Mouse (Mus musculus) midbrain, embryonic 15.5 days (tissue): ENCODE measurements around the gene Tex261. TPM values are rescaled to one million over a fixed set of nuclear protein-coding genes. Genes with fewer than 3 reads are reported as not detected.
"Not testable (repeated sequence)": the region's sequence is repeated elsewhere in the genome, so short reads cannot be mapped to it uniquely, and the experiment has no call there.

ENCODE experiments used
- ATAC-seq: fragments of 200-750 bp; cut with Nextera tagmentation; replicated peaks from 2 replicates; pipeline ENCODE4 v1.8.0; 2017; ENCODE audit warnings: moderate TSS enrichment
- H3K27ac ChIP-seq: fragments of 300-500 bp; sonication (generic); 2 replicates; pipeline ENCODE4 v1.5.1; 2015; ENCODE audit warnings: mild to moderate bottlenecking, inconsistent platforms
- H3K27me3 ChIP-seq: fragments of 300-500 bp; sonication (generic); replicated peaks from 2 replicates; pipeline ENCODE4 v1.6.1; 2015; ENCODE audit warnings: inconsistent platforms
- H3K36me3 ChIP-seq: fragments of 300-500 bp; sonication (generic); replicated peaks from 2 replicates; pipeline ENCODE4 v1.6.1; 2015; ENCODE audit warnings: inconsistent platforms
- H3K4me1 ChIP-seq: fragments of 300-500 bp; sonication (generic); 2 replicates; pipeline ENCODE4 v1.6.1; 2015; ENCODE audit warnings: inconsistent platforms
- H3K4me2 ChIP-seq: fragments of 300-500 bp; sonication (generic); 2 replicates; pipeline ENCODE4 v1.6.1; 2015; ENCODE audit warnings: inconsistent platforms, mild to moderate bottlenecking, moderate library complexity
- H3K4me3 ChIP-seq: fragments of 300-500 bp; sonication (generic); 2 replicates; pipeline ENCODE4 v1.5.1; 2015; ENCODE audit warnings: mild to moderate bottlenecking, inconsistent platforms
- H3K9ac ChIP-seq: fragments of 300-500 bp; sonication (generic); 2 replicates; pipeline ENCODE4 v1.6.1; 2015; ENCODE audit warnings: mild to moderate bottlenecking, inconsistent platforms
- H3K9me3 ChIP-seq: fragments of 300-500 bp; sonication (generic); 2 replicates; pipeline ENCODE4 v1.6.1; 2016; ENCODE audit warnings: inconsistent platforms
- WGBS: fragments of 180-500 bp; shearing (Covaris S2); methylation state at CpG from one replicate; pipeline ENCODE4 v1.1.7; 2015; ENCODE audit warnings: mixed read lengths; 5-methylcytosine and 5-hydroxymethylcytosine counted together
- polyA plus RNA-seq: library from polyadenylated mRNA; unstranded; fragments of >200 nt; fragmentation: Nextera tagmentation; extraction: Ambion mirVana; gene quantifications from 2 replicates; pipeline ENCODE4 v1.2.1, GENCODE M21; 2015

Gene Tex261
- 66.7 and 71.0 TPM in 2 replicates for polyA plus RNA-seq

DNA sequence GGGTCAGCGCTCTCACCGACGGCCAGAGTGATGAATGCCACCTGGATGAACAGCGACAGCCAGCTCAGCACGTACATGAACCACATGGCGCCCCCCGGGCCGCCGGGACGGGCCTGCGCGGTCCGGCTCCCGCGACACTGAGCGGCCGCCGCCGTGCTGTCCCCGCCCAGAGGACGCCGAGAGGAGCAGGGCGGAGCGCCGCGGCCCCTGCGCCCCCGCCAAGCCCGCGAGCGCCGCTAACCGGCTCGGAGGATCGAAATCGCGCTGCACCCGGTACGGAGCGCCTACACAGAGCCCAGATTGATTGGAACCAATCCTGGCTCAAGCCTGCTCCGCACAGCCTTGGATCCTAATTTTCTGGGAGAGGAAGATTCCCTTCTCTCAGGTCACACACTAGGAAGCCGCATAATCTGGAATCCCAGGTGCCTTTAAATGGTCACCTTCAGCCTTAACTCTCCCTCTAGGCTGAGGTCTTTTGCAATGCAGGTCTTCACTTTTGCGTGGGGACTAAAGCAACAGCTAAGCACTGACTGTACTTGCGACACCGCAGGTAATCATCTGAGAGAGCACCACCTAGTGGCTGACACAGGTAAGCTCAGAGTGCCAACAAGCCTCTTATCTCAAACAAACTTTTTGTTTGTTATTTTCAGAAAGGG lies at the start of gene Tex261:
TSS of gene Tex261 (minus strand) at position 176 of the 656 bp plus-strand sequence.
- peak within 1 kb of the TSS; percentile 96 for H3K9ac ChIP-seq
- H3K4me2 ChIP-seq: peak within 1 kb of the TSS; percentile 84
- no peaks in the 10 kb centered on the region for H3K9me3 ChIP-seq
- peaks cover 3% of the 10 kb centered on the region; the same call in 1 of the 2 replicates for H3K36me3 ChIP-seq
- no peaks in the 10 kb centered on the region for H3K27me3 ChIP-seq
- peaks cover 27% of the 10 kb centered on the region for H3K4me1 ChIP-seq
- ATAC-seq: peak; percentile 96
- H3K27ac ChIP-seq: peak within 1 kb of the TSS; percentile 86
- H3K4me3 ChIP-seq: peak within 1 kb of the TSS; percentile 93
- WGBS: under 1% methylated on average over 45 of the region's 45 CpGs

DNA sequence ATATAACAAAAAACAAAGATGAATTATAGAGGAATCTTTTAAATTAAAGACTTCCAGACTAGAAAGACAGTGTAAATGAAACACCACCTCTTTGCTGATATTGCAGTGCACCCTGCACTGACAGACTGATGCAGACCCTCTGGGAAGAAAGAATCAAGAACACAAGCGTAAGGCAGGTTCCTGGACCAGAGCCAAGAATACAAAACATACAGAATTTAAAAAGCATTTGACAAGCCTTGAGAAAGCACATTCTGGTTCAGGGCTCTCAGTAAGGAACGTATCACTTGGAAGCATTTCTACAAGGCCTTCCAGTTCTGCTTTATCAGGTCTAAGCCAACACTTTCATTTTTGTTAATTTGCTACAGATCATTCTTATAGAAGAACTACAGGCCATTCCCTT lies 46.2 kb upstream of the Tex261 start:
- no peaks in the 10 kb centered on the region for H3K27me3 ChIP-seq
- no peak for ATAC-seq
- 37% methylated on average over 2 of the region's 2 CpGs for WGBS

DNA sequence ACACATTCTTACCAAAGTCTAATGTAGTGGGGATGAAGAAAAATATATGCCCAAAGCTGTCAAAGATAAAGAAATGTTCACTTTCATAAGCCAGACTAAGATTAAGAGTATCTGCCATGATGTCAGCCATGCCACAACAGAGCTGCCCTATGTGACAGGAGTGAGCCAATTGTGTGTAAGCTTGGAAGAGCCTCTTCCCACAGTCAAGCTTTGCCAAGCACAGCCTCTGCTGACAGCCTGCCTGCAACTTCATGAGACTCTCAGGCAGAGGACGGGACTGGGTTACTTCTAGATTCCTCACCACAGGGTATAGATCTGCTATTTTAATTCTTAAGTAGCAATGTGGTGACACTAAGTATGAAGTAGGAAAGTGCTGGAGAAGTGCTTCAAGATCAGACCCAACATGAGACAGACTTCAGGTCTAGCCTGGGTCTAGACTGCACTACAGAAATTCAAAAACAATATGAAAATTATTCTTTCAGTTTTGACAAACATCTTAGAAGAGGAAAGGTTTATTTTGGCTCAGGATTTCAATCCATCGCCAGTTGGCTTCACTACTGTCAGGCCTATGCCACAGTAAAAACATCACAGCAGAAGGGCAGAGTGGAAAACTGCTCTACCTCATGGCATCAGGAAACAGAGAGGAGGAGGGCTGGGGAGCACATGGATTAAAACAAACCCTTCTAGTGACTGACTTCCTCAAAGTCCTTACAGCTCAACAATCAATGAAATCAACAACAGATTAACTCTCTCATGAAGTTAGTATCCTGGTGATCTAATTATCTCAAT lies 45.3 kb upstream of the Tex261 start:
- peaks cover 8% of the 10 kb centered on the region for H3K4me1 ChIP-seq
- H3K36me3 ChIP-seq: no peaks in the 10 kb centered on the region
- ATAC-seq: no peak
- H3K27me3 ChIP-seq: no peaks in the 10 kb centered on the region
- H3K4me2 ChIP-seq: no peak overlapping the region
- H3K9ac ChIP-seq: no peak overlapping the region
- H3K9me3 ChIP-seq: no peaks in the 10 kb centered on the region
- no peak overlapping the region for H3K27ac ChIP-seq
- H3K4me3 ChIP-seq: no peak overlapping the region
- WGBS: 80% methylated on average over 2 of the region's 2 CpGs

More for the DNA sequence above, 46.2 kb upstream of the Tex261 start:
- no peak overlapping the region for H3K27ac ChIP-seq
- peaks cover 8% of the 10 kb centered on the region for H3K4me1 ChIP-seq
- H3K4me3 ChIP-seq: no peak overlapping the region
- no peaks in the 10 kb centered on the region for H3K9me3 ChIP-seq
- H3K9ac ChIP-seq: no peak overlapping the region
- no peak overlapping the region for H3K4me2 ChIP-seq
- H3K36me3 ChIP-seq: no peaks in the 10 kb centered on the region

DNA sequence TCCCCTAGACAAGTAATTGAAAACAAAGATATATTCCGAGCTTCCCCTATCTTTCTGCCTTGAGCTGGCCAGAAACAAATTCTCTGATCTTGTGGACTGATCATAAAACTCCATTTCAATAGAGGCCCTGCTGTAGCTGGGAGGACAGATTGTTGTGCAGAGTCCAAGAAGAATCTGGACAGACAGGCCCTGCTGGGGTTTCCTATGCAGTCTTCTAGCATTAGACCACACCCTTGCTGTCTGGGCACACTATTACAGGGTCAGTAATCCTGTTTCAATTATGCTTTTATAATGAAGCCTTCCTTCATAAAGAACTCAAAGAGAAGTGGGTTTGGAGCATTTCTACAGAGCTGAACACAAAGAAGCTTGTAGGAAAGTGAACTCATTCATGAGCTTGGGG lies 43.4 kb upstream of the Tex261 start:
- H3K27ac ChIP-seq: no peak overlapping the region
- WGBS: 70% methylated on average over 1 of the region's 1 CpGs
- no peak for ATAC-seq

DNA sequence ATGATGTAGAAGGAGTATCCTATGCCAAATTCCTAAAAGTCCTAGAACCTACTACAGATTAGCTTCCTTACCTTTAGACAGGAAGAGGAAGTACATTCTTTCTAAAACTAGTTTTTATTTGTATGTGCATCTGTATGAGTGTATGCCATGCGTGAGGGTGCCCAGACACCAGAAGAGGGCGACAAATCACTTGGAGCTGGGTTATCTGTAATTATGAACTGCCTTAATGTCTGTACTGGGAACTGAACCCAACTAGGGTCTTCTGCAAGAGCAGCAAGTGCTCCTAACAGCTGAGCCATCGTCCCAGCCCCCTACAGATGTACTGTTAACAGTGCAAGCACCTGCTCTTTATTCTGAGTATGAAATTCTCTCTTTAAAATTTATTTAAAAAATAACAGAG lies 40.2 kb upstream of the Tex261 start:
- Histone ChIP-seq H3K27ac (no peak overlapping the region), H3K36me3 (peaks cover 11% of the 10 kb centered on the region), H3K9me3 (no peaks in the 10 kb centered on the region), H3K9ac (no peak overlapping the region), H3K4me3 (no peak overlapping the region), H3K27me3 (no peaks in the 10 kb centered on the region), H3K4me2 (no peak overlapping the region), H3K4me1 (no peaks in the 10 kb centered on the region)
- 94% methylated on average over 3 of the region's 3 CpGs for WGBS
- no peak for ATAC-seq

More for the DNA sequence above, 43.4 kb upstream of the Tex261 start:
- Histone ChIP-seq H3K4me1 (peaks cover 8% of the 10 kb centered on the region), H3K36me3 (no peaks in the 10 kb centered on the region), H3K9ac (no peak overlapping the region), H3K4me3 (no peak overlapping the region), H3K9me3 (no peaks in the 10 kb centered on the region), H3K27me3 (no peaks in the 10 kb centered on the region), H3K4me2 (no peak overlapping the region)

DNA sequence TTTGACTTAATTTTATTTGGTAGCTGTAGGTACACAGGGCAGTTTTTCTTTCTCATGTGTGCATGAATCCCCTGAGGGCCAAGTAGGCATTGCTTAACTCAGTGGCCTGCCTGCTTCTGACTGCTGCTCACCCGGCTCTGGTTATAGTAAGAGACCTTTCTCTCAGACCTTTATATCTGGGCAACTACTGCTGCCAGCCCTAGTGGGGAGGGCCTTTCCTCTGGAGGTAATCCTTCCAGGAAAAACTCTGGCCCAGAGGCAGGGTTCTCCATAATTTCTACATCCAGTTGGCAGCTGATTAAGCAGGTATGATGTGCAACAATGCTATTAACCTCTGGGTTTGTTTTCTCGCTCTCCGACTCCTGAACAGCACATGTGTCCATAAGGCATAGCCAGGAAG lies 27.2 kb upstream of the Tex261 start:
- H3K4me2 ChIP-seq: no peak overlapping the region
- ATAC-seq: no peak
- no peak overlapping the region for H3K4me3 ChIP-seq
- no peaks in the 10 kb centered on the region for H3K27me3 ChIP-seq
- no peak overlapping the region for H3K27ac ChIP-seq
- WGBS: 97% methylated on average over 3 of the region's 3 CpGs
- peaks cover 29% of the 10 kb centered on the region for H3K36me3 ChIP-seq
- H3K9me3 ChIP-seq: no peaks in the 10 kb centered on the region
- H3K9ac ChIP-seq: no peak overlapping the region
- H3K4me1 ChIP-seq: no peaks in the 10 kb centered on the region

DNA sequence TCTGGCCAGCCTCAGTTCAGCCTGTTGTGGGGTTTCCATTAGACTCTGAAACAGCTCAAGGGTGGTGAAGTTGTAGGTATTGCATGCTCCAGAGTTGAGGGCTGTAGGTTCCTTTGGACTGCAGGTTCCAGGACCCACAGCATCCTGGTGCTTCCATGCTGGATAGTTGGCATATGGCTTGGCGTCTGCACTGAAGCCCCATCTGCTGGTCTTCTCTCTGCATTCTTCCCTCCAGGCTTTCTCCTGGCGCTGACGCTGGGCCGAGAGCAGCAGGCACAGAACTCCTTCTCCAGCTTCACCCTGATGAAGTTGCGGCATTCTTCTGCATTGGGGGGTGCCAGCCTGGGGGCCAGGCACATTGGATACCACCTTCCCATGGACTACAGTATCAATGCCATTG lies 26.4 kb upstream of the Tex261 start:
- H3K36me3 ChIP-seq: peaks cover 29% of the 10 kb centered on the region
- WGBS: 87% methylated on average over 5 of the region's 5 CpGs

DNA sequence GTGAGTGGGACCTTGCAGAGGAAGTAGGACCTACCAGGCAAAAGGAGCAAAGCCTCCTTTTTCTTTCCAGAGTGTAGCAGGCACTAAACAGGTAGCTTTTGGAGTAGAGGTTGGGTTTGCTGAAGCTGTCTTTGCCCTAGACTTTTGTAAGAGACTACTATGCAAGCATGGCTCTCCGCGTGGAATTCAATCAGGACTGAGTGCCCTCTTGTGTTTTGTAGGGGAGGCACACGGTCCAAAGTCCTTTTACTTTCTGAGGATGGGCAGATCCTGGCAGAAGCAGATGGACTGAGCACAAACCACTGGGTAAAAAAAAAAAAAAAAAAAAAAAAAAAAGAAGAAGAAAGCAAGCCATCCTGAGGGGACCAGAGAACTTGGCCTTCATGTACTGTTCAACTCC lies 21.1 kb upstream of the Tex261 start:
- no peak for ATAC-seq
- H3K4me2 ChIP-seq: no peak overlapping the region

More for the DNA sequence above, 26.4 kb upstream of the Tex261 start:
- Histone ChIP-seq H3K4me2 (no peak overlapping the region), H3K27ac (no peak overlapping the region), H3K9ac (no peak overlapping the region), H3K27me3 (no peaks in the 10 kb centered on the region), H3K9me3 (no peaks in the 10 kb centered on the region), H3K4me1 (no peaks in the 10 kb centered on the region), H3K4me3 (no peak overlapping the region)
- no peak for ATAC-seq

DNA sequence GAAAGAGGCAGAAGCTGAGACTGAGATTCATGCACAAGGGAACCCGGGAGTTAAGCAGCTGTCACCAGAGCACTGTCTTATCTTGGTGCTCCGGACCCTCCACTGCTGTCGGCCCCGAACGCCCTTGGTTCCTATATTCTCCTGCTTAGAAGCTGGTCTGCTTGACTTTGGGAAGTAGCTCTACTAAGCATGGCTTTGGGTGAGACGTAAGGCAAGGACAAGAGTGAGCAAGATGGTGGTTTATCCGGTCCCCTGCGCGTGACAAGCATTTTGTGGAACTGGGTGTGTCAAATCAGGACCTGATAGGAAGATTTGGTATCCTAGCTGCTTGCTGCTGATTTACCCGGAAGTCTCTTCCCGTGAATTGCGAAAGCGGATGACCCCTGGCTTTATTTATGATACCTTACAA lies 19.9 kb upstream of the Tex261 start:
- peak overlapping the region; percentile 90 for H3K9ac ChIP-seq
- H3K4me2 ChIP-seq: peak overlapping the region; percentile 73
- WGBS: 9% methylated on average over 13 of the region's 13 CpGs
- H3K36me3 ChIP-seq: 0 out of 2 replicates have a peak, but pooled peaks cover 15% of the 10 kb centered on the region
- peak overlapping the region; percentile 96 for H3K27ac ChIP-seq
- peak overlapping the region; percentile 79 for H3K4me3 ChIP-seq
- peak; percentile 53 for ATAC-seq
- H3K27me3 ChIP-seq: no peaks in the 10 kb centered on the region
- no peaks in the 10 kb centered on the region for H3K9me3 ChIP-seq
- H3K4me1 ChIP-seq: peaks cover 15% of the 10 kb centered on the region

More for the DNA sequence above, 21.1 kb upstream of the Tex261 start:
- no peak overlapping the region for H3K9ac ChIP-seq
- H3K36me3 ChIP-seq: peaks cover 17% of the 10 kb centered on the region; the same call in 1 of the 2 replicates
- H3K4me1 ChIP-seq: peaks cover 15% of the 10 kb centered on the region
- 57% methylated on average over 3 of the region's 3 CpGs for WGBS
- no peaks in the 10 kb centered on the region for H3K9me3 ChIP-seq
- H3K27me3 ChIP-seq: no peaks in the 10 kb centered on the region
- no peak overlapping the region for H3K27ac ChIP-seq
- H3K4me3 ChIP-seq: no peak overlapping the region

DNA sequence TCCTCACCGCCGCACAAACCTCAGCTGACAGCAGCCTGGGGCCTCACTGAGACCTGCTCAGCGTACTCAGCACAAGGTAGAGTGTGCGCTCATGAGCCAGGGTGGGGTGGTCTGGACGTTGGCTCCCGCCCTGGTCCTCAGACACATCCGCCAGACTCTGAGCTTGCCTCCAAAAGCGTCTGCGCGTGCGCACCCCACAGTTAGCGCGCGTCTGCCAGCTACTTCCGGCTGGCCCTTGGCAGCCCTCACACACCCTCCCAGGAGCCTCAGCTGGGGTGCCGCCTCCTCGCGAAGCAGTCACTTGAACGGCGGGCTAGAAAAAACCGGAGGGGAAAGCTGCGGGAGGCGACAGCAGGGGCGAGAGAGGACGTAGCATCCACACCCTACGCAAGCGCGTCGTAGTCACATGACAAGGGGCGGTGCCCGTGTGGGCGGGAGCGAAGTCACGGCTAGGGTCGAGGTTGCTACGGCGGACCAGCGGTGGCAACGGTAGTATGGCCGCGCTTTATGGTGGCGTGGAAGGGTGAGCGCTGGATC lies 19.2 kb upstream of the Tex261 start, which contains the start of gene Nagk:
TSS of gene Nagk (plus strand) at position 223 of the 537 bp plus-strand sequence.
- 0% methylated on average over 43 of the region's 43 CpGs for WGBS
- H3K36me3 ChIP-seq: 0 out of 2 replicates have a peak, but pooled peaks cover 13% of the 10 kb centered on the region
- peak within 1 kb of the TSS; percentile 90 for H3K9ac ChIP-seq
- H3K4me2 ChIP-seq: peak within 1 kb of the TSS; percentile 73
- no peaks in the 10 kb centered on the region for H3K27me3 ChIP-seq
- H3K9me3 ChIP-seq: no peaks in the 10 kb centered on the region
- peak within 1 kb of the TSS; percentile 96 for H3K27ac ChIP-seq
- H3K4me3 ChIP-seq: peak within 1 kb of the TSS; percentile 79
- H3K4me1 ChIP-seq: peaks cover 15% of the 10 kb centered on the region
- peak; percentile 95 for ATAC-seq

DNA sequence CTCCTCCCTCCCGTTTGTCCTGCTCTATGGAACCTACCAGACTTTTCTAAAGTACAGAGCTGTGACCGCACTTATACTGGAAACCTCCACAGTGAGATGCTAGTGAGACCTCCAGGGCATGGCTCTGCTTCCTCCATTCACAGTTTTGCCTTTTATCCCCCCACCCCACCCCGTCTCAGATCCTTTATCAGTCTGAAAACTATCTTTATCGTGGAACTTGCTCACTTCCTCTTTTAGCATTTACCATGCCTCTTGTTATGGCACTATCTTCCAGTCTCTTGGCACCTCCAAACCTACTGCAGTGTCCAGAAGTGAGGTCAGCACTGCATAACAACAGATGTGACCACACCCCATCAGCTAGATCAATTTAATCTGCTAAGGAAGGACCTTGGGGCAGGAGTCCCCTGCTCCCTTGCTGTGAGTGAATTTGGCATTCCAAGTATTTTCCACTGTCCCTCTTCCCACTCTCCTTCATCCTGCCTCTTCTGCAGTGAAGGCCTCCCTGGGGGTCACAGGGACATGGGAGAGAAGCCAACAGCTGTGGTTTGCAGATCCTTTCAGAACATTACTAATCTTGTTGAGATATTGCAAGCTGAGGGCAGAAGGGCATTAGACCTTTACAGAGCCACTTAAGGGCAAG lies 15.8 kb upstream of the Tex261 start:
- no peak overlapping the region for H3K4me2 ChIP-seq
- H3K4me1 ChIP-seq: peaks cover 12% of the 10 kb centered on the region
- no peaks in the 10 kb centered on the region for H3K36me3 ChIP-seq
- ATAC-seq: no peak
- no peaks in the 10 kb centered on the region for H3K27me3 ChIP-seq
- H3K9me3 ChIP-seq: no peaks in the 10 kb centered on the region
- 73% methylated on average over 4 of the region's 4 CpGs for whole genome bisulfite sequencing
- no peak overlapping the region for H3K4me3 ChIP-seq
- H3K27ac ChIP-seq: no peak overlapping the region
- H3K9ac ChIP-seq: no peak overlapping the region

DNA sequence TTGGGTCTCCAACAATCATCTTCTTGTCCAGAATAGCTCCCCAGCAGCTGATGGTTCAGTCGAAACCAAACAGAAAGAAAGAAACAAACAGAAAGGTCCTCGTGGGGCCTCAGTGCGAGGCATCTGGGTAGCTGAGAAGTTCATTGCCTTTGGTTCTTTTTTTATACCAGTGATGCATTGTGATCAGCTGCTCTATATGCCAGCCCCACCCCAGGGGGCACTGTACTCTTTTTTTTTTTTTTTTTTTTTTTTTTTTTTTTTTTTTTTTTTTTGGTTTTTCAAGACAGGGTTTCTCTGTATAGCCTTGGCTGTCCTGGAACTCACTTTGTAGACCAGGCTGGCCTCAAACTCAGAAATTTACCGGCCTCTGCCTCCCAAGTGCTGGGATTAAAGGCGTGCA lies 14.9 kb upstream of the Tex261 start:
- not testable (repeated sequence) for H3K9me3 ChIP-seq, H3K4me2 ChIP-seq, H3K27me3 ChIP-seq, H3K4me1 ChIP-seq, H3K36me3 ChIP-seq, H3K4me3 ChIP-seq, ATAC-seq, H3K27ac ChIP-seq, H3K9ac ChIP-seq
- WGBS: 79% methylated on average over 5 of the region's 5 CpGs
